Mouse (Mus musculus): ENCODE measurements at regions not wholly inside any gene's neighbourhood (a gene's known extent, or its start where the extent isn't known, plus 50 kb on each side); places are given as distances from the start of the nearest gene placed in this dataset.

- Histone ChIP-seq H3K9me3 (ENCODE audit: control insufficient read depth) (no peaks in the 10 kb centered on the region), H3K27me3 (replicated peaks; ENCODE audit: control insufficient read depth, insufficient read depth, low read length) (no peaks in the 10 kb centered on the region), H3K36me3 (ENCODE audit: control insufficient read depth, insufficient read depth) (no peaks in the 10 kb centered on the region), H3K27ac (ENCODE audit: low read depth, low read length) (no peak overlapping the region), H3K4me3 (ENCODE audit: low read depth, low read length) (no peak overlapping the region), H3K4me2 (replicated peaks; ENCODE audit: low read depth) (no peak overlapping the region), H3K4me1 (replicated peaks; ENCODE audit: control insufficient read depth, insufficient read depth, low read length) (no peaks in the 10 kb centered on the region), H3K9ac (ENCODE audit: low read depth, low read length) (no peak overlapping the region)
- no peak for TF ChIP-seq CTCF (IDR thresholded peaks at IDR 0.05; ENCODE audit: low read depth)
- 56% methylated on average over 4 of the region's 4 CpGs for WGBS
- ATAC-seq: no peak
Measured at GRCm38 (mm10) chr5:12127484-12128265, 209.8 kb downstream of the 4933402N22Rik start.

- Histone ChIP-seq H3K4me2 (replicated peaks; ENCODE audit: low read depth) (no peak overlapping the region), H3K9me3 (ENCODE audit: control insufficient read depth) (no peaks in the 10 kb centered on the region), H3K9ac (ENCODE audit: low read depth, low read length) (no peak overlapping the region), H3K4me1 (replicated peaks; ENCODE audit: control insufficient read depth, insufficient read depth, low read length) (no peaks in the 10 kb centered on the region), H3K27ac (ENCODE audit: low read depth, low read length) (no peak overlapping the region), H3K36me3 (ENCODE audit: control insufficient read depth, insufficient read depth) (no peaks in the 10 kb centered on the region), H3K4me3 (ENCODE audit: low read depth, low read length) (no peak overlapping the region), H3K27me3 (replicated peaks; ENCODE audit: control insufficient read depth, insufficient read depth, low read length) (no peaks in the 10 kb centered on the region)
- ATAC-seq: no peak
- no peak for TF ChIP-seq CTCF (IDR thresholded peaks at IDR 0.05; ENCODE audit: low read depth)
Measured at GRCm38 (mm10) chr5:12138961-12139360, 221.1 kb downstream of the 4933402N22Rik start.

GRCm38 (mm10) chr5:12153295-12153694 is 229.9 kb upstream of the Sema3d start:
- no peaks in the 10 kb centered on the region for H3K27me3 ChIP-seq (replicated peaks; ENCODE audit: control insufficient read depth, insufficient read depth, low read length)
- no peak overlapping the region for H3K4me3 ChIP-seq (ENCODE audit: low read depth, low read length)
- no peak for TF ChIP-seq CTCF (IDR thresholded peaks at IDR 0.05; ENCODE audit: low read depth)
- no peak overlapping the region for H3K4me2 ChIP-seq (replicated peaks; ENCODE audit: low read depth)
- 41% methylated on average over 4 of the region's 4 CpGs for WGBS
- no peaks in the 10 kb centered on the region for H3K4me1 ChIP-seq (replicated peaks; ENCODE audit: control insufficient read depth, insufficient read depth, low read length)
- no peaks in the 10 kb centered on the region for H3K36me3 ChIP-seq (ENCODE audit: control insufficient read depth, insufficient read depth)
- H3K9ac ChIP-seq (ENCODE audit: low read depth, low read length): no peak overlapping the region
- no peak overlapping the region for H3K27ac ChIP-seq (ENCODE audit: low read depth, low read length)
- no peaks in the 10 kb centered on the region for H3K9me3 ChIP-seq (ENCODE audit: control insufficient read depth)
- ATAC-seq: no peak

GRCm38 (mm10) chr5:12154551-12155091 is 228.6 kb upstream of the Sema3d start:
- Histone ChIP-seq H3K36me3 (ENCODE audit: control insufficient read depth, insufficient read depth) (no peaks in the 10 kb centered on the region), H3K9me3 (ENCODE audit: control insufficient read depth) (no peaks in the 10 kb centered on the region), H3K9ac (ENCODE audit: low read depth, low read length) (no peak overlapping the region), H3K4me1 (replicated peaks; ENCODE audit: control insufficient read depth, insufficient read depth, low read length) (no peaks in the 10 kb centered on the region), H3K27me3 (replicated peaks; ENCODE audit: control insufficient read depth, insufficient read depth, low read length) (no peaks in the 10 kb centered on the region), H3K4me3 (ENCODE audit: low read depth, low read length) (no peak overlapping the region), H3K4me2 (replicated peaks; ENCODE audit: low read depth) (no peak overlapping the region), H3K27ac (ENCODE audit: low read depth, low read length) (no peak overlapping the region)
- WGBS: 49% methylated on average over 3 of the region's 3 CpGs
- TF ChIP-seq CTCF (IDR thresholded peaks at IDR 0.05; ENCODE audit: low read depth): no peak
- ATAC-seq: no peak

GRCm38 (mm10) chr5:12191681-12192080 is 191.5 kb upstream of the Sema3d start:
- ATAC-seq: no peak
- Histone ChIP-seq H3K9me3 (ENCODE audit: control insufficient read depth) (no peaks in the 10 kb centered on the region), H3K4me1 (replicated peaks; ENCODE audit: control insufficient read depth, insufficient read depth, low read length) (no peaks in the 10 kb centered on the region), H3K27ac (ENCODE audit: low read depth, low read length) (no peak overlapping the region), H3K4me3 (ENCODE audit: low read depth, low read length) (no peak overlapping the region), H3K9ac (ENCODE audit: low read depth, low read length) (no peak overlapping the region), H3K27me3 (replicated peaks; ENCODE audit: control insufficient read depth, insufficient read depth, low read length) (no peaks in the 10 kb centered on the region), H3K4me2 (replicated peaks; ENCODE audit: low read depth) (no peak overlapping the region), H3K36me3 (ENCODE audit: control insufficient read depth, insufficient read depth) (no peaks in the 10 kb centered on the region)
- WGBS: 68% methylated on average over 1 of the region's 1 CpGs
- TF ChIP-seq CTCF (IDR thresholded peaks at IDR 0.05; ENCODE audit: low read depth): no peak

GRCm38 (mm10) chr5:12207452-12207851 is 175.7 kb upstream of the Sema3d start:
- TF ChIP-seq CTCF (IDR thresholded peaks at IDR 0.05; ENCODE audit: low read depth): no peak
- WGBS: 45% methylated on average over 1 of the region's 1 CpGs
- Histone ChIP-seq H3K4me2 (replicated peaks; ENCODE audit: low read depth) (no peak overlapping the region), H3K4me3 (ENCODE audit: low read depth, low read length) (no peak overlapping the region), H3K36me3 (ENCODE audit: control insufficient read depth, insufficient read depth) (no peaks in the 10 kb centered on the region), H3K4me1 (replicated peaks; ENCODE audit: control insufficient read depth, insufficient read depth, low read length) (no peaks in the 10 kb centered on the region), H3K27ac (ENCODE audit: low read depth, low read length) (no peak overlapping the region), H3K9me3 (ENCODE audit: control insufficient read depth) (no peaks in the 10 kb centered on the region), H3K9ac (ENCODE audit: low read depth, low read length) (no peak overlapping the region), H3K27me3 (replicated peaks; ENCODE audit: control insufficient read depth, insufficient read depth, low read length) (no peaks in the 10 kb centered on the region)
- ATAC-seq: no peak
